Mouse (Mus musculus) adipocyte (in vitro differentiated cells): ENCODE data around the gene Atmin.
A peak's percentile ranks its signal among the peaks of the same experiment; 100 is the strongest.

Experiments used
- DNase-seq: peaks from one replicate; pipeline ENCODE4 v3.0.0-alpha.2; 2016; ENCODE audit warnings: low spot score

Atmin gene

GRCm38 (mm10) chr8:116951369-116951768, 8.2 kb downstream of the Atmin start:
- DNase-seq = peak; percentile 48

GRCm38 (mm10) chr8:116951778-116952177, 8.6 kb downstream of the Atmin start:
- DNase-seq = no peak

- no peak for DNase-seq
Observed at GRCm38 (mm10) chr8:116952428-116952827, 9.2 kb downstream of the Atmin start.

- no peak for DNase-seq
Observed at GRCm38 (mm10) chr8:116954415-116954814, 11.2 kb downstream of the Atmin start.

GRCm38 (mm10) chr8:116969531-116969930, 26.3 kb downstream of the Atmin start:
- peak; percentile 55 for DNase-seq

- DNase-seq = no peak
Observed at GRCm38 (mm10) chr8:116975066-116975465, 31.9 kb downstream of the Atmin start.

- no peak for DNase-seq
Observed at GRCm38 (mm10) chr8:116975606-116976005, 32.4 kb downstream of the Atmin start.

GRCm38 (mm10) chr8:116978052-116978451, 34.9 kb downstream of the Atmin start:
- no peak for DNase-seq

GRCm38 (mm10) chr8:116978631-116979256, 35.6 kb downstream of the Atmin start, which contains the start of gene 1700030J22Rik:
TSS of gene 1700030J22Rik (minus strand) at chr8:116978959.
- DNase-seq = peak; percentile 100

- peak; percentile 89 for DNase-seq
Observed at GRCm38 (mm10) chr8:116980117-116980516, 36.9 kb downstream of the Atmin start.

GRCm38 (mm10) chr8:116989842-116990241, 46.6 kb downstream of the Atmin start:
- DNase-seq = no peak

- DNase-seq = no peak
Observed at GRCm38 (mm10) chr8:116991241-116991640, 48.0 kb downstream of the Atmin start.

GRCm38 (mm10) chr8:116992176-116992971, 49.2 kb downstream of the Atmin start:
- peak; percentile 65 for DNase-seq

- DNase-seq = peak; percentile 100
Observed at GRCm38 (mm10) chr8:116993095-116993867, 50.1 kb downstream of the Atmin start, which contains the start of gene Gcsh. TSS of gene Gcsh (minus strand) at chr8:116993537.

GRCm38 (mm10) chr8:116994016-116994716, 51.0 kb downstream of the Atmin start:
- no peak for DNase-seq
